Mouse (Mus musculus): ENCODE data around the gene Calm4.
A peak's percentile ranks its signal among the peaks of the same experiment; 100 is the strongest.
"Not testable (repeated sequence)": the region's sequence is repeated elsewhere in the genome, so short reads cannot be mapped to it uniquely, and the experiment has no call there.

The Calm4 gene

DNA sequence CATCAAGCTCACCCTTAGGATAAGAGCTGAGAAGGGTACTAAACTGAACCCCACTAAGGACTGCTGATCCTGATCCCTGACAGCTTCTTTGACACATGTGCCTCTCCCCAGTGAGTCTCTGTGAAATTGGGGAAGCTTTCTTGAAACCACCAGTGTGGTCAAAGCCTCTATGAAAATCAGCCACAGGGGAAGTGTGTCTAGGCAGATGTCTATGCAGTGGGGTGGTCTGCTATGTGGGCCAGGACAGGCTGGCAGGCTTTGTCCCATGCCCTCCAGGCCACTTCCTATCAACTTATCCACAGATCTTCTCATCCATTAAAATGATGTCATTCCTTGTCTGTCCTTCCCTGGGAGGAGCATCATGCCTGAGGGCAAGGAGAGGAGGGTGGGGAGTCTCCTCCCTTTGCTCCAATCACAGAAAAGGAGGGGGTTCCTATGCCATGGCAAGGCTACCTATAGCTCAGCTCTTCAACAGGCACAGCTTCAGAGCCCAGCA lies at the start of gene Calm4:
Gene Calm4 (plus strand): TSS at position 446 of the 496 bp plus-strand sequence.
- not testable (repeated sequence) for DNase-seq

DNA sequence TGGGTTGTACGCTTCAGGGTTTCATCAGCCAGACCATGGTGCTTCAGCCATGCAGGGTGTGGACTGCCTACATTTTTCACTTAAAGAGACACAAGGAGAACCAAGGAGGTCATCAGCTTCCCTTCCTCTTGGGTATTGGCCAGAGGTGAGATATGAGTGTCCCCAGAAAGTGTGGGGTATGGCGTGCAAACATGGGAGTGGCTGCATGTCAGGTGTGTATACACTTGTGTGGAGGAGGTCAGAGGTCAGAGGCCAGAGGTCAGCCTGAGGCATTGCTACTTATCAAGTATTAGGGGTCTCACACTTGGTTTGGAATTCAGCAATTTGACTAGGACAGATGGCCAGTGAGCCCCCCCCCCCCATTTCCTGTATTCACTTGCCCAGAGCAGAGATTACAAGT lies 49.0 kb upstream of the Calm4 start:
- no peak for DNase-seq

DNA sequence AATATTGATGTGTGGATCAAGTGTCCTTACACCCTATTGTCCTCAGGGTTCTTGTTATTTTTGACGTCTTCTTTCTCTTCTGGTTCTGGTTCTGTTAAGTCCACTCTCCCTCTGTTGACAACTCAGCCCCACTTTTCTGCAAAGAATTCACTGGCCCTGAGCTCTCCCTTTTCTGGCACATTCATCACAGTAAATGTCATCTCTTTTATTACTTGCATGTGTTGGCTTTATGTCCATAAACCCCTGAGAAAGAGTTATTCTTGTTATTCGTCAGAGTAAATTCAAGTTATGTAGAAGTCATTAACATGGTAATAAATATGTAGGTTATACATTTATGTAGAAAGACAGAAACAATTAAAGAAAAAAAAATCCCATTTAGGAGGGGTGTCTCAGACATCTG lies 48.0 kb upstream of the Calm4 start:
- DNase-seq: no peak

DNA sequence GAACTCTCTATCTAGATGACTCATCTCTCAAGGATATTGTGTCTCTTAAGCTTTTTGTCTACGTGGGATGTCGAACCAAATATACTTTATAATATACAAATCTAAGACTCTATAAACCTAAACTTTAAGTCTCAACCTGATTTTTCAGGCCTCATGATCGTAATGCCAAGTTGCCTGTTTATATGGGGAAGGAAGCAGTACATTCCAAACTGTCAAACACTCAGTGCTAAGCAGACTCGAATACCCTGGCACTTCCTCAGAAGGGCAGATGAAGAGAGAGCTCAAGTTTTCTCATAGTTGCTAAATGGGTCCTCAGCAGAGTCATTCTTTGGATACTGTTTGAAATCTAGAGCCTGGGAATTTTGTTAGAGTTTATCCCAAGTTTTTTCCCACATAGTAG lies 40.9 kb upstream of the Calm4 start:
- no peak for DNase-seq

DNA sequence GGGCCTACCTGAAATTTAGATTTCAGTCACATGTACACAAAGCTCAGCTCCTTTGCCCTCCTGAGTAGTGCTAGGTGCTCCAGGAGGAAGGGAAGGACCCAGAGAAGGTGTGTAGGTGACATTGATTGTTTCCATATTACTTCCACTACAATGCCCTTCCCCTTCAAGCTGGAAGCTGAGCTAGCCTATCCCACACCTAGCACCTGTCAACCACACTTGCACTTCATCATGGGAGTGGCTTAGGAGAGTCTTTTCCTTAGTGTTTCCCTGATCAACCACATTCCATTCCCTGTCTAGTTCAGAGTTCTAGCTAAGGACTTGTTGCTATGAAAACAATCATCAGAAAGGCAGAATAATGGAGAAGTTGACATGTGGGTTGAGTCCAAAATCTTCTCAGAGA lies 38.8 kb upstream of the Calm4 start:
- no peak for DNase-seq

DNA sequence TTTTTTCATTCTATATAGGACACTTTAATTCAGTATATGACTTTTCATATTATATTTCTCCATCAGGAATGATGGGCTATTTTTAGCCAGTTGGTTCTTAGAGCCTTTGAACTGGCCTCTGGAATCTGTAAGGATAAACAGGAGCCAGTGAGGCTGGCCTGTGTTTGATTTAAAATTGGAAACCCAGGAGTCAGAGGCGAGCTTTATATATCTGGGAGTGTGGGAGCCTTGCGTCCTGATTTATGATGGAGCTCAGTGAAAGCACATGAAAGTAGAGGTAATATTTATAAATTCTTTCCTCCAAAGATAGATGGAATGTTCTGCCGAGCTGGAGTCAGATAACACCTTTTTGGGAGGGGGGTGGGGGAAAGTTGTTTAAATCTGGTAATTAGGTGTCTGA lies 38.2 kb upstream of the Calm4 start:
- no peak for DNase-seq

DNA sequence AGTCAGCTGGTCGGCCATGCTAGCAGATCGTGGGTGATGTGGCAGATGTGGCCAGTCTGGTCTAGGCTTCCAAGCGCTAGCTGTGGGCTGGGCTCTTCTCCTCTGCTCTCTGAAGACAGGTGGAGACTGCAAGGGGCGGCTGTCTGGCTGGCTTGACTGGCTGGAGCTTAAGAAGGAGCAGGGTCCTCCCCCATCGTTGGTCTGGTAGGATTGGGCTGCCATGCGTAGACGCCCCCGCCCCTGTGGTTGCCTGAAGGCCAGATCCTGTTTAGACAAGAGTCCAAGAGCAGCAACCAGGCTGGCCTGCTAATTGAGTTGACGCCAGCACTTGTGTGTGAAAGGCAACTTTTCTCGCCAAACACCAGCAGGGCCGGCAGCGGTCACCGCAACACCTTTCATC lies 33.4 kb upstream of the Calm4 start, which contains the start of gene Calml3:
Gene Calml3 (minus strand): TSS at position 131 of the 400 bp plus-strand sequence.
- DNase-seq: peak; percentile 51 to 66

DNA sequence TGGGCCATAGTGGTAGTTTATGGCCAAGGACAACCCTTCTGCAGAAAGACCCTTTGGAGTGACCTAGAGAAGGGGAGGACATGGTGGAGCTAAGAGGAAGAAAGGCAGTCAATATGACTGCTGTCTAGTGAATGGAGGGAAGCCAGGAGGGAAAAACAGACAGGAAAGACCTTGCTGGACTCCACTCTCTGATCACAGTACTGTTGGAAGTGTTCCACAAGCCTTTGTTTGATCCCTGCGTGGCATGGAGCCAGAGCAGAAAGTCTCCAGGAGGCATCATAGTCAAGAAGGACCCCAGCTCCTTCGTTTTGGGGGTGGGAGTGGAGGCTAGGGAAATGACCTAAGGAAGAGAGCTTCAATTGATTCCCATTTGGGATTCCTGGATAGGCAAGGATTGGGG lies 32.4 kb upstream of the Calm4 start:
- peak; percentile 34 to 47 for DNase-seq

DNA sequence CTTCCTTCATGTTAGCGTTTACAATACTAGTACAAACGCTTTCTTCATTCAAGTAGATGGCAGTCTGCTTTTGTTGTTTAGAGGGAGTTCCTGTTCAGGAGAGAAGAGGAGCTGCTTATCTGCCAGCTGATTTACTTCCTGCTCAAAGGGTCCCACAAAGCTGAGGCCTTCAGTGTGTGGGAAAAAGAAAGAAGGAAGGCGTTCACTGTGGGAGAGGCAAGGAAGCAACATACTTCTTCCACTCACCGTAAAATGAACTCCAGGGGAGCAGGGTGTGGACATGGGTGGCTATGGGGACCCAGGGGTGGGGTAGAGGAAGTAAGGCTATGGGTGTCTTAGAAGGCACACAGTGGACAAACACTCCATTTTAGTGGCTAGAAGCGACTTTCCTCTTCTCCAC lies 31.9 kb upstream of the Calm4 start:
- DNase-seq: no peak

DNA sequence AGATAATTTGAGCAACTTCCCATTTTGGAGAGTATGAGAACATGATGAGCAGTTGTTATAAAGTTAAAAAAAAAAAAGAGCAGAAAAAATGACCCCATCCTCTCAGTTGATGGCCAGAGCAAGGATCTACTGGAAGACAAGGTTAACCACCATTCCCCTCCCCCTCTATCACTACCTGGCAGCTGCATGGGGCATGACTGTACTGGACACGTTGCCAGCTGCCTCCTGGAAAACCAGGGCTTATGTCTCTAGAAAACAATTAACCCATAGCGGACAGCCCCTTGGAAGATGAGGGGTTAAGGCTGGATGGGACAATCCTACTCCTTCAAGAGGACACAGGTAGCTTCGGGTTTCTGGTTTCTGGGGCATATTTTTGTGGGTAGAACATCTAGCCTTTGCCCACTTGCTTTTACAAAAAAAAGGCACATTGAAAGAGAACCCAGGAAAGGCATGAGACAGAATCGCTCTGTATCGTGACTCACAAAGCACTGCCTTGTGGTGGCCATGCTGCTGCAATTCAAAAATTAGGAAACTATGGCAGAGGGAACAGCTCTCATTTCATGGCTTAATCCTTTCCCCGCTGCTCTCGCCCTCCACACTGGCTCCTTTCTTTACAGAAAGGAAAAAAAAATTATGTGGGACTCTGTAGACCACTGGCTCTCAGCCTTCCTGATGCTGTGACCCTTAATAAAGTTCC lies 30.3 kb upstream of the Calm4 start:
- no peak for DNase-seq

DNA sequence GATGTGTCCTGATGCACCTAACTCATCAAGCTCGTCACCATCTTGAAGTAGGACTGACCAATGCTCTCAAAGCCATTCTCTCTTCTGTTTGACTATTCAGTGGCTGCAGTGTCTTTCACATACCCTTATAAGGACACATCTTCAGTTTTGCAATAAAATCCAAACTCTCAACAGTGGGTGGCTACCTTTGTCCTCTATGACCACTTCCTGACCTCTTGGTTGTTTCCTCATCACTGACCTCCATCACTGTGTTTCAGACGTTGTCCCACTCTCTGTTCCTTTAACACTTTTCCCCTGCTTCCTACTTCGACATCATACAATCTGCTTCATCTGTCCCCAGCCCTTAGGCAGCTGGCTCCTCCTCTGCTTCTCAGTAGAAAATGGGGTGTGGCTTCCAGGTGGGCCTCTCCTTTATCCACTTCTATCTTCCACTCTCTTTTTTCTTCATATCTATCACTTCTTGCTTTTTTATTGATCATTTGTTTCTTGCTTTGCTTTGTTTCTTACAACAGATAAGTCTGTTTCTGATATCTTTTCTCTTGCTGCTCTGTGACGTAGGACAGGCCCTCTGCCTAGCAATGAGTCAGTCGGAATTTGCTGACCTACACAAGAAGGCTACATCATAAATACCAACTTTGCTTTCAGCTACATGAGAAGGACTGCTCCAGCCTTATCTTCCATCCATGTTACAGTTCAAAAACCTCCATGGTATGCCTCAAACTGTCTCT lies 19.4 kb upstream of the Calm4 start:
- no peak for DNase-seq

DNA sequence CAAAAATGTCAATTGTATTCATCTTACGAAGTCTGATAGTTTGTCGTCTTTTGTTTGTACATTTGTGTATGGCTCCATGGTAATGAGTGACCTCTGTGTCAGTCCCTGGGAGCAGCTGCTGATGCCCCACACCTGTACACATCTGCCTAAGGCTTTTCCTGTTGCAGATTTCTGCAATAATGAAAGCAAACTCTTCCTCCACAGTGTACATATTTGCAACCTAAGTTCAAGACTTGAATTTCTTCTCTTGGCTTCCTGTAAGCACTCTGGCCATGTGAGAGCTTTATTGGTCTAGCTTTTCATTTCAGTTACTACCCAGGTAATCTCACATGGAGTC lies 18.8 kb upstream of the Calm4 start:
- DNase-seq: no peak

DNA sequence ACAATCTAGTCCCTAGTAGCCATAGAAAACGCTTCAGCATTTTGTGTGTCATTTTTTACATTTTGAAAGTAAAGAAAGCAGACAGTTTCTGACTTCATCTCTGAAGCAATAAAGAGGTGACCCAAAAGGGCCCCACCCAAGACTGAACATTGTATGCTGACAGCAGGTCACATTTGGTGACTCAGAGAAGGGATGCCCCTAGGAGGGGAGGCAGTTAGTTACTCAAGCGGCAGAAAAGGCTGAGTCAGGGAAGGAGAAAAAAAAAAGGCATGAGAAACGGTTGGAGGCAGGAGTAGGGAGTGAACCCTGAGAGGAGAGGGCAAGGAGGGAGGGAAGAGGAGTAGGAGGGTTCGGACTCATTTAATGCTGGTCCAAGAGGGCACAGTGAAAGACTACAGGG lies 15.5 kb upstream of the Calm4 start:
- DNase-seq: no peak

DNA sequence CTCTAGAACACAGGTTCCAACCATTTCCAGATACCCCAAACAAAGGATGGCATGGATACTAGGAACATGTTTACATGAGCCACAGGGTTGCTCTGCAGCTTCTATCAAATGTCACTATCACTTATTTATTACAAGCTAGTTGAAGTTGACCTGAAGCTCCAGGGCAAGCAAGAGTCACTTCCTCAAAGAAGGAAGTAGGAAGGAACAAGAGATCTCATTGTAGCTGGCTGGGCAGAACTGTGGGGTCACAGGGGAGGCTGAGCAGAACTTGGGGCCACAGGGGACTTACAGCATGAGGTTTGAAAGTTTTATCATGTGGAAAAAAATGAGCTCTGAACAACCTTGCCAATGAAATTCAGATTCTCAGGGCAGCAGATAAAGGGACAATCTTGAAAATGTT lies 11.8 kb upstream of the Calm4 start:
- DNase-seq: no peak

DNA sequence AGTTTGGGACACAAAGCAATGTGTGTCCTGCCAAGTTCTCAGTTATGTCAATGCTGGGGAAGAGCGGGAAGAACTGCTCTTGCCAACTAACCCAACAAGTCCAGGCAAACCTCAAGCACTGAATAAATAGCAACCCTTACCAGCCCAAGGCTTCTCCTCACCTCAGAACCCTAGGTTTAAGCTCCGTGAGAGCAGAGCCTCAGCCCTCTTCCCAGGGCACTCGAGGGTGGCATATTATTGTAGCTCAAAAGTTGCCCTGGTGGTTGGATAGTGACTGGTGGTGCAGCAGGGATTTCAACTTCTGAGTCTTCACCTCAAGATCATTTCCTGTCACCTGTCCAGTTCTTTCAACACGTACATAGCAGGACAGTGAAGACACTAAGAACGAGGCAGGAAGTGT lies 6.0 kb upstream of the Calm4 start:
- DNase-seq: no peak

DNA sequence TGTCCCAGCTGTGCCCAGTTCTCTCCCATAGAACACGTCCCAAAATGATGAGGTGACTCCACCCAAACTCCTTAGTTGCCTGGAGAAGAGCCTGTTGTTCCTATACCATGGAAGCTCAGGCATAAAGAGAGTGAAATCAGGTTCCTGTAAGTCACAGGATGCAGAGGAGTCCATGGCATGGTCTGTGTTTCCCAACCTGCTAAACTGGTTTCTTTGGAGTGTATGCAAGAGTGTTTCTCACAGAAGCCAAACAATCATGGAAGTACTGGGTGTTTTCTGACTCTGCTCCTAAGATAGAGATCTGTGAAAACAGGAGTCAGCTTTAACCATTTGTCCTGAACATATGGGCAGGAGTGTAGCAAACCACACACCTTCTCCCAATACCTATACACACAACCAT lies 5.6 kb upstream of the Calm4 start:
- DNase-seq: no peak

DNA sequence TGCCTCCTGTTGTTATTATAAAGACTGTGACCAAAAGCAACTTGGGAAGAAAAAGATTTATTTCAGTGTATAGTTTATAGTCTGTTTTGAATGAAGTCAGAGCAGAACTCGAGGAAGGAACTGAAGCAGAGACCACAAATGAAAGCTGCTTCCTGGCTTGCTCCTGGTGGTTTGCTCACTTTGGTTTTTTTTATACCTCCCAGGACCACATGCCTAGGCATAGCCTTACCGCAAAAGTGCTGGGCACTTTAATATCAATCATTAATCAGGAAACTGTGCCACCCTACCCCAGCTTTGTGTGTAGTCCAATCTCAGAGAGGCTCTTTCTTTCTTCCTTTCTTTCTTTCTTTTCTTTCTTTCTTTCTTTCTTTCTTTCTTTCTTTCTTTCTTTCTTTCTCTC lies 5.1 kb upstream of the Calm4 start:
- DNase-seq: no peak

DNA sequence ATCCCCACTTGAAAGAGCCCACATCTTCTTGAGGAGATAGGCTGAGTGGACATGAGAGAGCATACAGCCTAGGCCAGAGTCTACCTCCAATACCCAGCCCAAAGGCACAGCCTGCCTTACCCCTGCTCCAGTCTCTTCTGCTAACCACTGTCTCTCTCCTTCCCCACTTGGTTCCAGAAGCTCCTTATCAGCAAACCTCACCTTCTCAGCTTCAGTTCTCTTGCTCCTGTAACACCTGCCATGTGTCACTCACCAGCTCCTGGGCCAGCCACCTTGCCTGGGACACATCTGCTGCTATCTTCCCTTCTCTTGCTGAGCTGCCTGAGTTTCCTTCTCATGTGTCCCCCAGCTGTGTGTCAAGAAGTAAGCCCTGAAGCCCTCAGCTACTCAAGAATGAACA lies 3.9 kb upstream of the Calm4 start:
- DNase-seq: not testable (repeated sequence)

DNA sequence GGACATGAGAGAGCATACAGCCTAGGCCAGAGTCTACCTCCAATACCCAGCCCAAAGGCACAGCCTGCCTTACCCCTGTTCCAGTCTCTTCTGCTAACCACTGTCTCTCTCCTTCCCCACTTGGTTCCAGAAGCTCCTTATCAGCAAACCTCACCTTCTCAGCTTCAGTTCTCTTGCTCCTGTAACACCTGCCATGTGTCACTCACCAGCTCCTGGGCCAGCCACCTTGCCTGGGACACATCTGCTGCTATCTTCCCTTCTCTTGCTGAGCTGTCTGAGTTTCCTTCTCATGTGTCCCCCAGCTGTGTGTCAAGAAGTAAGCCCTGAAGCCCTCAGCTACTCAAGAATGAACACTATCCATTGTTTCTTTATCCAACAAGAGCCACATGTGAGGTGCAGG lies 3.1 kb downstream of the Calm4 start:
- DNase-seq: not testable (repeated sequence)

DNA sequence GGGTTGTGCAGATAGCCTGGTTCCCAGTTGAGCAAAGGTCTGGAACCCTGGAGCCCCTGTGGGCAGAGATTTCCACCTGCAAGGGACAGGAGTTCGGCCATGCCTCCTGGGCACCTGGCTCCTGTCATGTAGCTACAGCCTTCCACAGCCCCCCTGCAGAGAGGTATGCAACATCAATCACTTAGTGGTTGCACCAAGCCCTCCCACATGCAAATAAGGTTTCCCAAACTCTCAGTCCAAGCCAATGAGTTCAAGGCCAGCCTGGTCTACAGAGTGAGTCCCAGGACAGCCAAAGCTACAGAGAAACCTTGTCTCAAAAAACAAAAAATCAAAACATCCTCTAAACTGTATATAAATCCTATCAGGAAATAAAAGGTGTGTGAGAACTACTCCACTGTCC lies 12.8 kb downstream of the Calm4 start:
- DNase-seq: no peak

DNA sequence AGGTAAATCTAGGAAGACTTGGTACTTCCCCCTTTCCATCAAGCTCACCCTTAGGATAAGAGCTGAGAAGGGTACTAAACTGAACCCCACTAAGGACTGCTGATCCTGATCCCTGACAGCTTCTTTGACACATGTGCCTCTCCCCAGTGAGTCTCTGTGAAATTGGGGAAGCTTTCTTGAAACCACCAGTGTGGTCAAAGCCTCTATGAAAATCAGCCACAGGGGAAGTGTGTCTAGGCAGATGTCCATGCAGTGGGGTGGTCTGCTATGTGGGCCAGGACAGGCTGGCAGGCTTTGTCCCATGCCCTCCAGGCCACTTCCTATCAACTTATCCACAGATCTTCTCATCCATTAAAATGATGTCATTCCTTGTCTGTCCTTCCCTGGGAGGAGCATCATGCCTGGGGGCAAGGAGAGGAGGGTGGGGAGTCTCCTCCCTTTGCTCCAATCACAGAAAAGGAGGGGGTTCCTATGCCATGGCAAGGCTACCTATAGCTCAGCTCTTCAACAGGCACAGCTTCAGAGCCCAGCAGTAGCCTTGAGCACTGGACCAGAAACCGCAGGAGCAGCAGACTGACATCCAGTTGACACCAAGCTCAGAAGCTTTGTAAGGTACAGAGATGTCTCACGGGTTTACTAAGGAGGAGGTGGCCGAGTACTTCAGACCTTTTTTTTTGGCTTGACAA lies 16.2 kb downstream of the Calm4 start, which contains the start of gene Calm5:
Gene Calm5 (plus strand): TSS at position 526 of the 686 bp plus-strand sequence.
- not testable (repeated sequence) for DNase-seq

DNA sequence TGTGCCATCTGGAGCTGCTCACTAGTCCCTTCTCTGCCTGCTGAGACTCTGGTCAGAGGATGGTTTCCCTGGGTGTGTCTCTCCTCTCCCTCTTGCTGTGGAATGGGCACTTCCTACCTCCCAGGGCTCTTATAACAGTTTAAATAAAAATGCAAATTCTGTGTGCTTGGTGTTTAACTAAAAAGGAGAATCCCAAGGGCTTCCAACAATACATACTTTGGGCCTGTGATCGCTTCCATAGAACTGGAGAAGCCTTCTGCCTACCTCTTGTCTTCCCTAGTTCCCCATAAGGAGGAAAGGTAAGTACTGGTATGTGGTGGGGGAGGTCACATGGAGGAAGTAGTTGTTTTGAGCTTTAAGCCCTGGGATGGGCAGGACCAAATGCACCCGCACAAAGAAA lies 17.3 kb downstream of the Calm4 start:
- no peak for DNase-seq

DNA sequence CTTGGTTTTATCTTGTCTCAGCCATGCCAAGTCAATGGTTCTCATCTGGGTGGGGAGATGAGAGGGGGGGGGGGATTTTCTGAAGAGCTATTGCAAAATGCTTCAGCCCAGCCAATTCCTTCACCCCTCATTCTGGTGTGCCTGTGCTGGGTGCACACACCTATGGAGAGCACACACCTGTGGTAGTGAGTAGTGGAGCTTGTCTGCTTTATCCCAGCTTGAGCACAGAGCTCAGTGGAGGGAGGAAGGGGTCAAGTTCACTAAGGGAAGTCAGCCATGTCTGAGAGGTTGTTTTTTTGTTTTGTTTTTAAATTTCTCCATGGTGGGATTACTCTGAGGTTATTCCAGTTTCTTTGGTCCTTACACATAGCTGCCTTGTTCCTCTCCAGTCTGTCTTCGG lies 18.7 kb downstream of the Calm4 start:
- no peak for DNase-seq

DNA sequence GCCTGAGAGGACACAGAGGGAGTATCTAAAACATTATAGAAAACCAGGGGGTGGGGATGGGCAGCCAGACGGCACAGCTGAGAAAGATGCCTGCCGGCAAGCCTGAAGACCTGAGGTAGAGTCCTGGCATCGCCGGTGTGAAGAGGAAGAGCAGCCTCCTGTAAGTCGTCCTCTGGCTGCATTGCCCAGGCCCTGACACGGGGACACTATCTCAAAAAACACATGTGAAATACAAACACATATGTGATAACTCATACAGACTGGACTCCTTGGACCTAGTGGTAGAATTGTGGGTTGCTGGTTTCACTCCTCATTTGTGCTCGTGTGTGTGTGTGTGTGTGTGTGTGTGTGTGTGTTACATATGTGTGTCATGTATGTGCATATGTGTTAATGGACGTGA lies 23.7 kb downstream of the Calm4 start:
- DNase-seq: no peak

Measured in kidney, postnatal 4 days (tissue).